Comparison of ENCODE assay signal across 24 mouse cellular contexts in genomic region chr12:76857087-76857486, GRCm38 (mm10). TPM values are rescaled to one million over a fixed set of nuclear protein-coding genes. Genes with fewer than 3 reads are reported as not detected.
DNase-seq lines count a peak whose midpoint lies in the region; ATAC-seq and TF ChIP-seq lines count a peak whose summit lies in the region.
"Had no signal": no experiment of that assay in that cellular context is flagged by ENCODE, and none has a peak within 500 bp of the region (broad histone marks: within the 10 kb centered on the region; RNA-seq: fewer than 3 reads in every experiment).

No protein-coding gene starts in this region.

- ATAC-seq in cerebellum, adult (ENCODE audit: insufficient number of reproducible peaks, low FRiP score, low TSS enrichment) = peak; percentile 36; the same call in 1 of the 2 replicates
- ATAC-seq in neural tube, embryonic 13.5 days (ENCODE audit: low read depth) = peak; percentile 69; the same call in 1 of the 2 replicates
- ATAC-seq: forebrain, embryonic 16.5 days; inflammation-experienced regulatory T-cells, adult 6 months; liver, postnatal 0 days; lung, postnatal 0 days; midbrain, embryonic 15.5 days had no signal

- 0 out of 2 replicates have a peak, but pooled peaks cover 7% of the 10 kb centered on the region for H3K4me1 ChIP-seq in neural tube, embryonic 13.5 days (replicated peaks)
- H3K4me1 ChIP-seq in kidney, adult 2 months (ENCODE audit: control insufficient read depth, insufficient read depth, low read length) = peaks cover 4% of the 10 kb centered on the region
- H3K4me1 ChIP-seq: limb, embryonic 12.5 days; midbrain, embryonic 15.5 days had no signal

- H3K27me3 ChIP-seq in neural tube, embryonic 13.5 days = no peaks in the 10 kb centered on the region
- no peaks in the 10 kb centered on the region for H3K27me3 ChIP-seq in kidney, adult 2 months (replicated peaks; ENCODE audit: control insufficient read depth, insufficient read depth, low read length)
- H3K27me3 ChIP-seq: hindbrain, embryonic 12.5 days; limb, embryonic 12.5 days; midbrain, embryonic 15.5 days had no signal

- no peak for TF ChIP-seq CTCF in kidney, adult 2 months (conservative IDR thresholded peaks at IDR 0.05; ENCODE audit: insufficient read depth, insufficient read length, low read depth, low read length)

- no peak for TF ChIP-seq POLR2A in kidney, adult 2 months (IDR thresholded peaks at IDR 0.05; ENCODE audit: low read depth, low read length)

- no peak overlapping the region; the same call in 1 of the 2 replicates for H3K27ac ChIP-seq in neural tube, embryonic 13.5 days (replicated peaks)
- H3K27ac ChIP-seq in kidney, adult 2 months (ENCODE audit: insufficient read depth, low read depth, low read length) = no peak overlapping the region
- H3K27ac ChIP-seq: forebrain, embryonic 10.5 days; hindbrain, embryonic 12.5 days; layer of hippocampus, adult 2 months; limb, embryonic 12.5 days; macrophage; midbrain, embryonic 15.5 days had no signal

- no peak overlapping the region for H3K4me2 ChIP-seq in neural tube, embryonic 13.5 days
- H3K4me2 ChIP-seq: hindbrain, embryonic 12.5 days; limb, embryonic 12.5 days; liver, embryonic 11.5 days; midbrain, embryonic 15.5 days had no signal

- no peak overlapping the region for H3K9ac ChIP-seq in neural tube, embryonic 13.5 days
- H3K9ac ChIP-seq: hindbrain, embryonic 12.5 days; limb, embryonic 12.5 days; liver, postnatal 0 days; midbrain, embryonic 15.5 days had no signal

- WGBS in neural tube, embryonic 13.5 days = 52% methylated on average over 10 of the region's 10 CpGs
- WGBS in kidney, adult 2 months = 85% methylated on average over 10 of the region's 10 CpGs

- no peak for DNase-seq in cerebellum, postnatal 4 days (ENCODE audit: low spot score in 2 of 2)
- peak; percentile 74 for DNase-seq in brain, adult 2 months (ENCODE audit: low read depth, low spot score)
- DNase-seq in cerebellum, adult 9-10 months = peak; percentile 76
- DNase-seq in kidney, adult 2 months = no peak
- DNase-seq in spleen, adult 18-20 months = no peak
- no peak for DNase-seq in kidney, adult 8-10 months
- DNase-seq: gastrocnemius, postnatal 25 days; kidney, adult 9 months; kidney, postnatal 25 days; liver, postnatal 0 days; thymus, adult 2 months; thymus, postnatal 4 days had no signal

- no peaks in the 10 kb centered on the region; the same call in 1 of the 2 replicates for H3K9me3 ChIP-seq in neural tube, embryonic 13.5 days
- H3K9me3 ChIP-seq: forebrain, embryonic 10.5 days; hindbrain, embryonic 12.5 days; midbrain, embryonic 15.5 days had no signal

- H3K4me3 ChIP-seq in neural tube, embryonic 13.5 days = no peak overlapping the region
- no peak overlapping the region for H3K4me3 ChIP-seq in kidney, adult 2 months (ENCODE audit: insufficient read depth, low read depth, low read length)
- H3K4me3 ChIP-seq: forebrain, embryonic 10.5 days; hindbrain, embryonic 12.5 days; layer of hippocampus, adult 2 months; limb, embryonic 12.5 days; midbrain, embryonic 15.5 days had no signal

- no peaks in the 10 kb centered on the region for H3K36me3 ChIP-seq in neural tube, embryonic 13.5 days
- H3K36me3 ChIP-seq in kidney, adult 2 months (ENCODE audit: control insufficient read depth, insufficient read depth, low read length) = no peaks in the 10 kb centered on the region
- H3K36me3 ChIP-seq: hindbrain, embryonic 12.5 days; midbrain, embryonic 15.5 days had no signal

RNA-seq across cellular contexts. Expression of gene Rab15, which starts 34.4 kb away (rescaled TPM):
- 25.3 and 28.0 TPM in 2 replicates for polyA plus RNA-seq in neural tube, embryonic 13.5 days (2015; fragmentation: Nextera tagmentation; extraction: Ambion mirVana)
- polyA plus RNA-seq in kidney, adult 2 months (2012; rRNA removed) = 4.4 and 4.7 TPM in 2 replicates
- polyA plus RNA-seq: inflammation-experienced regulatory T-cells, adult 6 months had no signal

Comparison
In these comparisons a context has a peak if more than half of its experiments do, and no peak if none do; other contexts are left out.
1. DNase-seq: peak in brain, adult 2 months (single experiment) and cerebellum, adult 9-10 months (single experiment); none in cerebellum, postnatal 4 days (0 of 2), kidney, adult 2 months (single experiment), spleen, adult 18-20 months (0 of 2) and kidney, adult 8-10 months (0 of 2).